Mouse (Mus musculus) heart, embryonic 14.5 days (tissue): ENCODE data around the gene Spg21. TPM values are rescaled to one million over a fixed set of nuclear protein-coding genes. Genes with fewer than 3 reads are reported as not detected.
A peak's percentile ranks its signal among the peaks of the same experiment; 100 is the strongest.

Experiments
- ATAC-seq: fragments of 200-750 bp; cut with Nextera tagmentation; 2 replicates; pipeline ENCODE4 v1.8.0; 2017; ENCODE audit warnings: low read depth, moderate TSS enrichment; ENCODE audit not compliant: insufficient number of reproducible peaks, insufficient read depth, low FRiP score
- H3K27ac ChIP-seq, 2 experiments: fragments of 200-500 bp in 1 of 2; fragments of 300-500 bp in 1 of 2; sonication (generic) in 1 of 2; replicated peaks in 1 of 2; 2 replicates each; pipeline ENCODE4 v1.5.1; 2012 to 2014; ENCODE audit warnings: low read depth in 2 of 2, low read length in 2 of 2, control low read depth in 1 of 2, mild to moderate bottlenecking in 1 of 2, mixed read lengths in 1 of 2; ENCODE audit not compliant: control insufficient read depth in 1 of 2, insufficient read depth in 1 of 2
- H3K27me3 ChIP-seq: fragments of 300-500 bp; sonication (generic); 2 replicates; pipeline ENCODE4 v1.6.1; 2014; ENCODE audit warnings: mild to moderate bottlenecking, low read length, control low read depth; ENCODE audit not compliant: control insufficient read depth, insufficient read depth
- H3K36me3 ChIP-seq: fragments of 300-500 bp; sonication (generic); 2 replicates; pipeline ENCODE4 v1.6.1; 2014; ENCODE audit warnings: mild to moderate bottlenecking, control low read depth, low read length, mixed read lengths; ENCODE audit not compliant: control insufficient read depth, insufficient read depth
- H3K4me1 ChIP-seq, 2 experiments: fragments of 200-500 bp in 1 of 2; fragments of 300-500 bp in 1 of 2; sonication (generic) in 1 of 2; 2 replicates each; pipeline ENCODE4 v1.6.1; 2012 to 2014; ENCODE audit warnings: low read length in 2 of 2, control low read depth in 1 of 2, mixed read lengths in 1 of 2; ENCODE audit not compliant: control insufficient read depth in 2 of 2, insufficient read depth in 2 of 2
- H3K4me2 ChIP-seq: fragments of 300-500 bp; sonication (generic); 2 replicates; pipeline ENCODE4 v1.6.1; 2014; ENCODE audit warnings: mild to moderate bottlenecking, low read length
- H3K4me3 ChIP-seq, 2 experiments: fragments of 200-500 bp in 1 of 2; fragments of 300-500 bp in 1 of 2; sonication (generic) in 1 of 2; 2 replicates each; pipeline ENCODE4 v1.5.1; 2012 to 2014; ENCODE audit warnings: low read length in 2 of 2, mild to moderate bottlenecking in 2 of 2, control low read depth in 1 of 2, low read depth in 1 of 2, moderate library complexity in 1 of 2; ENCODE audit not compliant: control insufficient read depth in 1 of 2, insufficient read depth in 1 of 2
- H3K9ac ChIP-seq: fragments of 300-500 bp; sonication (generic); 2 replicates; pipeline ENCODE4 v1.6.1; 2014; ENCODE audit warnings: mild to moderate bottlenecking, low read length
- H3K9me3 ChIP-seq: fragments of 300-500 bp; sonication (generic); 2 replicates; pipeline ENCODE4 v1.6.1; 2016; ENCODE audit warnings: low read length, control low read depth; ENCODE audit not compliant: control insufficient read depth
- WGBS: fragments of 180-500 bp; shearing (Covaris S2); extraction: QIAGEN DNeasy Blood & Tissue Kit; methylation state at CpG from one replicate; pipeline ENCODE4 v1.1.7; 2014; 5-methylcytosine and 5-hydroxymethylcytosine counted together
- polyA plus RNA-seq: library from polyadenylated mRNA; unstranded; fragments of >200 nt; fragmentation: Nextera tagmentation; extraction: Ambion mirVana; gene quantifications from 2 replicates; pipeline ENCODE4 v1.2.1, GENCODE M21; 2014

Gene Spg21
- polyA plus RNA-seq, result 65.0 and 72.0 TPM in 2 replicates

- Histone ChIP-seq H3K9ac (peak within 1 kb of the TSS; percentile 89), H3K27ac (peak within 1 kb of the TSS; percentile 77 to 88), H3K9me3 (no peaks in the 10 kb centered on the region), H3K4me1 (peaks cover 6 to 9% of the 10 kb centered on the region in 2 experiments), H3K27me3 (no peaks in the 10 kb centered on the region), H3K4me2 (peak within 1 kb of the TSS; percentile 69), H3K4me3 (peak within 1 kb of the TSS; percentile 88 to 93), H3K36me3 (peaks cover 6% of the 10 kb centered on the region; the same call in 1 of the 2 replicates)
- ATAC-seq, result peak; percentile 94
- WGBS, result under 1% methylated on average over 52 of the region's 53 CpGs
Measured at GRCm38 (mm10) chr9:65460732-65461442, at the start of gene Spg21. Spg21 (plus strand) TSS chr9:65460947.

- WGBS, result 66% methylated on average over 3 of the region's 3 CpGs
- Histone ChIP-seq H3K36me3 (no peaks in the 10 kb centered on the region), H3K27ac (no peak overlapping the region), H3K4me2 (no peak overlapping the region), H3K4me1 (no peaks in the 10 kb centered on the region), H3K9me3 (no peaks in the 10 kb centered on the region), H3K9ac (no peak overlapping the region), H3K27me3 (no peaks in the 10 kb centered on the region), H3K4me3 (no peak overlapping the region)
- no peak for ATAC-seq
Measured at GRCm38 (mm10) chr9:65411326-65411725, 49.4 kb upstream of the Spg21 start.

DNA sequence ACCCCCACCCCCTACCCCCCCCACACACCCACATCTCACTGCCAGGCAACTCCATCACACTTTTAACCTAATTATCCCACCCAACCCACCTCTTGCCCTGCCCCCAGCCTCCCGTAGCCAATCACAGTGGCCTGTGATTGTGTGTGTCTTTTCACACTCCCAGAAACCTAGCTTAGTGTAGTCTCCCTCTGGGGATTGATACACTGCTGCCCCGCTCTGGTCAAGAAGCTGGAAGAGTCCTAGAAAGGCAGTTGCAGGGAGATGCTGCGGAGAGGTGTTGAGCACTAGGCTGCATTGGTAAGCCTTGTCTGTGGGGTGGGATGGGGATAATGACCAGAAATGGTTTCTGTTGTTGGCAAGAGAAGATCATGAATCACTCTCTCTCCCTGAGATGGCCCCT, 43.0 kb upstream of the Spg21 start:
- WGBS, result 28% methylated on average over 3 of the region's 3 CpGs
- Histone ChIP-seq H3K9ac (no peak overlapping the region), H3K4me2 (no peak overlapping the region), H3K9me3 (no peaks in the 10 kb centered on the region), H3K36me3 (no peaks in the 10 kb centered on the region), H3K4me3 (no peak overlapping the region), H3K27ac (no peak overlapping the region), H3K27me3 (no peaks in the 10 kb centered on the region), H3K4me1 (no peaks in the 10 kb centered on the region)
- ATAC-seq, result no peak; the same call in 1 of the 2 replicates

GRCm38 (mm10) chr9:65419633-65420032, 41.1 kb upstream of the Spg21 start:
- H3K27ac ChIP-seq, result no peak overlapping the region
- no peak overlapping the region for H3K4me2 ChIP-seq
- ATAC-seq, result no peak
- no peaks in the 10 kb centered on the region for H3K4me1 ChIP-seq
- H3K9ac ChIP-seq, result no peak overlapping the region
- H3K9me3 ChIP-seq, result no peaks in the 10 kb centered on the region
- no peaks in the 10 kb centered on the region for H3K27me3 ChIP-seq
- H3K4me3 ChIP-seq, result no peak overlapping the region
- WGBS, result 62% methylated on average over 3 of the region's 3 CpGs
- no peaks in the 10 kb centered on the region for H3K36me3 ChIP-seq

DNA sequence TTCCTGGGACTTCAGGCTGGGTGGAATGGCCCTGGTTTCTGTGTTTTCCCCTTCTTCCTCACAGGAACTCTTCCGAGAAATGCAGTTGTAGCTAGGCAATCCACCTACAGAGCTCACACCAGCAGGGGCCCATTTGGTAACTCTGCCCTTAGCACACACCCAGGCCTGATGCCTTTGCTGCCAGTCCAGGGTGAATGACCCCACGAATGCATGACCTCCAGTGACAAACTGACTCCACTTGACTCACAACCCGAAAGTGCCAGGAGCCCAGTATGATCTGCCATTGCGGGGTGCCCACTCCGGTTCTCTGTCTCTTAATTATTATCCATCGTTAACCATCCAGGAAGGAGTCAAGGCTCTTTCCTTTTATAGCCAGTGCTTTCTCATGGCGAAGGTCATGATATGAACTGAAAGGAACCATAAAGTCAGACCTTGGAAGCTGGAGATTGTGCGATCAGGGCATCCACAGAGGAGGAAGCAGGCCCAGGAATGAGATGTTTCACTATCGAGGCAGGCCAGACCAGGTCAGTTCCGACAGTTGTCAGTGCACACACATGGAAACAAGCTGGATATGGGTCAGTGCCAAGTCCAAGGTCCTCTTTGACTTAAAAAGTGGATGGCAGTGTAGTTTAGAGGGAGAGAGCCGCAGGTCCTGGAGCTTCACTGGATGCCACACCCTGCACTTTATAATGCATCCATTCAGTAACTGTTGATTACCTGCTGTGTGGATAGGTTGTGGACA, 37.8 kb upstream of the Spg21 start, which contains the start of gene Slc51b:
Gene Slc51b, minus strand, starts transcription at position 196 of the 742 bp plus-strand sequence.
- Histone ChIP-seq H3K27ac (no peak within 1 kb of the TSS), H3K27me3 (no peaks in the 10 kb centered on the region), H3K4me1 (no peaks in the 10 kb centered on the region), H3K36me3 (no peaks in the 10 kb centered on the region), H3K9me3 (no peaks in the 10 kb centered on the region), H3K4me3 (no peak within 1 kb of the TSS), H3K4me2 (no peak within 1 kb of the TSS), H3K9ac (no peak within 1 kb of the TSS)
- no peak for ATAC-seq
- WGBS, result 73% methylated on average over 11 of the region's 11 CpGs

- no peak for ATAC-seq
- H3K27me3 ChIP-seq, result no peaks in the 10 kb centered on the region
- no peaks in the 10 kb centered on the region for H3K4me1 ChIP-seq
- H3K9me3 ChIP-seq, result no peaks in the 10 kb centered on the region
- 28% methylated on average over 3 of the region's 3 CpGs for WGBS
- H3K4me3 ChIP-seq, result no peak overlapping the region
- H3K4me2 ChIP-seq, result no peak overlapping the region
- no peak overlapping the region for H3K9ac ChIP-seq
- H3K36me3 ChIP-seq, result no peaks in the 10 kb centered on the region
- H3K27ac ChIP-seq, result no peak overlapping the region
Measured at GRCm38 (mm10) chr9:65424393-65424792, 36.4 kb upstream of the Spg21 start.

DNA sequence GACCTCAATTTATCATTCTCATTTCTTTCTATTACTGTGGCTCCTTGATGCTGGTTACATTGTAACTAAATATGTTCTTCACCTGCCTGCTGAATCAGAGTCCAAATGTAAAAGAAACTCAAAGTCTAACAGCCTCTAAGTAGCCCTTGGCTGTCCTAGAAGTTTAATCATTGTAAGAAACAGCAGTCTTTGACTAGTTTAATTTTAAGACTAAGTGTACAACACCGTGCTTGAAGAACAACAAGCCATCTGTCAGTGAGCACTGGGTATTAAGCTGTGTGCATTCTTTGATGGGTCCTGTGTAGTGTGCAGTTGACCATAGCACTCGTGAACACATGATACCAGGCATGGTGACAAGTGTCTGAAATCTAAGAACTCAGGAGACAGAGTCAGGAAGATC, 33.2 kb upstream of the Spg21 start:
- no peak for ATAC-seq
- Histone ChIP-seq H3K4me2 (no peak overlapping the region), H3K4me1 (no peaks in the 10 kb centered on the region), H3K27me3 (no peaks in the 10 kb centered on the region), H3K27ac (no peak overlapping the region), H3K4me3 (no peak overlapping the region), H3K36me3 (no peaks in the 10 kb centered on the region), H3K9ac (no peak overlapping the region), H3K9me3 (no peaks in the 10 kb centered on the region)
- 64% methylated on average over 2 of the region's 2 CpGs for WGBS
